ENCODE assay signal across 8 mouse cellular contexts in the genomic region with DNA sequence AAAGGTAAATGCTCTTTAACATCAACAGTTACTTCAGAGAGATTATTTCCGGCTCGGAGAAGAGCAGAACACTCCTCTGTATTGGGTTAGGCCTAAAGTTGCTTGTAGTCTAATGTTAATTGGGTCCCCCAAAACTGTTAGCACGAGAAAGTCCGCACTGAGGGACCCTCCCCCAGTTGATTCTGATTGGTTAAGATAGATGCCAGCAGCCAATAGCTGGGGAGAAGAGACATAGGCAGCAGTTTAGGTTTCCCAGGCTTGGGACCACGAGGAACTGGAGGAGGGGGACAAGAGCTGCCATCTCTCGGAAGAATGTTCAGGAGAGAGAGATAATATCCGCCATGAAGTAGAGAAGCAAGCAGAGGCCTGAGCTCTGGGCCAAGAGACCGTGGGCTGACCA. TPM values are rescaled to one million over a fixed set of nuclear protein-coding genes. Genes with fewer than 3 reads are reported as not detected.
DNase-seq lines count a peak whose midpoint lies in the region; ATAC-seq lines count a peak whose summit lies in the region.

No protein-coding gene starts in this region.

- no peaks in the 10 kb centered on the region for H3K9me3 ChIP-seq in embryonic facial prominence, embryonic 15.5 days (replicated peaks)
- no peaks in the 10 kb centered on the region for H3K9me3 ChIP-seq in limb, embryonic 10.5 days (replicated peaks)

- H3K36me3 ChIP-seq in embryonic facial prominence, embryonic 15.5 days: no peaks in the 10 kb centered on the region
- no peaks in the 10 kb centered on the region for H3K36me3 ChIP-seq in limb, embryonic 10.5 days

- peak overlapping the region; percentile 16; the same call in 1 of the 2 replicates for H3K4me3 ChIP-seq in embryonic facial prominence, embryonic 15.5 days (replicated peaks)
- H3K4me3 ChIP-seq in limb, embryonic 10.5 days: peak overlapping the region; percentile 28

- 30% methylated on average over 8 of the region's 8 CpGs for WGBS in embryonic facial prominence, embryonic 15.5 days
- 33% methylated on average over 8 of the region's 8 CpGs for WGBS in limb, embryonic 10.5 days

- ATAC-seq in embryonic facial prominence, embryonic 15.5 days (ENCODE audit: insufficient number of reproducible peaks, low FRiP score, low TSS enrichment, low read depth): no peak
- no peak for ATAC-seq in erythroblast, adult 5-6 weeks (replicated peaks; ENCODE audit: low FRiP score, poor library complexity, severe bottlenecking)

- H3K4me1 ChIP-seq in embryonic facial prominence, embryonic 15.5 days: peaks cover 14% of the 10 kb centered on the region; the same call in 1 of the 2 replicates
- peaks cover 13% of the 10 kb centered on the region for H3K4me1 ChIP-seq in limb, embryonic 10.5 days

- peak overlapping the region; percentile 44; the same call in 1 of the 2 replicates for H3K27ac ChIP-seq in embryonic facial prominence, embryonic 15.5 days (replicated peaks)
- 0 out of 2 replicates have a peak overlapping the region, but pooled peaks have one; percentile 9 for H3K27ac ChIP-seq in limb, embryonic 10.5 days

- H3K27me3 ChIP-seq in embryonic facial prominence, embryonic 15.5 days: no peaks in the 10 kb centered on the region
- H3K27me3 ChIP-seq in limb, embryonic 10.5 days (ENCODE audit: low read depth, poor library complexity, severe bottlenecking): no peaks in the 10 kb centered on the region

- H3K4me2 ChIP-seq in embryonic facial prominence, embryonic 15.5 days (replicated peaks): peak overlapping the region; percentile 28

- no peak overlapping the region for H3K9ac ChIP-seq in embryonic facial prominence, embryonic 15.5 days

- DNase-seq in frontal cortex, postnatal 10 days (ENCODE audit: low spot score in 2 of 2): peak; percentile 32
- no peak for DNase-seq in frontal cortex, adult 2 months (ENCODE audit: extremely low spot score in 1 of 2, low spot score in 1 of 2)
- peak; percentile 95 for DNase-seq in A20 (ENCODE audit: low read depth, low spot score)
- peak; percentile 39 for DNase-seq in limb, embryonic 10.5 days (ENCODE audit: low spot score)
- peak; percentile 39 to 57 for DNase-seq in right cerebral cortex, postnatal 10 days (ENCODE audit: low spot score in 2 of 2)
- DNase-seq in adrenal gland, adult 8-10 months: no peak

RNA-seq across cellular contexts. Expression of a gene that starts 28.5 kb away (rescaled TPM):
- 36.2 and 40.8 TPM in 2 replicates for polyA plus RNA-seq in frontal cortex, adult 2 months (2012; rRNA removed)
- 9.8 and 11.3 TPM in 2 replicates for polyA plus RNA-seq in embryonic facial prominence, embryonic 15.5 days (2015; fragmentation: Nextera tagmentation; extraction: Ambion mirVana)
- 11.0 and 11.9 TPM in 2 replicates for polyA plus RNA-seq in limb, embryonic 10.5 days (2016; fragmentation: Nextera tagmentation; extraction: Ambion mirVana)
- total RNA-seq in erythroblast, adult 5-6 weeks (2015; ENCODE audit: low replicate concordance): 39.6 and 43.5 TPM in 2 replicates
- total RNA-seq in erythroblast, adult 5-6 weeks (2017; ENCODE audit: low replicate concordance): 27.3 and 31.4 TPM in 2 replicates
- 10 to 100 TPM; 12.8 to 16.4 (median 14.1) TPM for total RNA-seq in adrenal gland, adult 8-10 months (2022)

Comparison
In these comparisons a context has a peak if more than half of its experiments do, and no peak if none do; other contexts are left out.
1. DNase-seq: peak in frontal cortex, postnatal 10 days (2 of 2), A20 (single experiment), limb, embryonic 10.5 days (single experiment) and right cerebral cortex, postnatal 10 days (2 of 2); none in frontal cortex, adult 2 months (0 of 2) and adrenal gland, adult 8-10 months (single experiment).